Mouse (Mus musculus) cerebral cortex, adult 2 months (tissue): Measurements from ENCODE around the gene Prkce.

Experiments
- WGBS: fragments of 180-500 bp; shearing (Covaris S2); methylation state at CpG from one replicate; pipeline ENCODE4 v1.1.7; 2018; 5-methylcytosine and 5-hydroxymethylcytosine counted together

Prkce gene

DNA sequence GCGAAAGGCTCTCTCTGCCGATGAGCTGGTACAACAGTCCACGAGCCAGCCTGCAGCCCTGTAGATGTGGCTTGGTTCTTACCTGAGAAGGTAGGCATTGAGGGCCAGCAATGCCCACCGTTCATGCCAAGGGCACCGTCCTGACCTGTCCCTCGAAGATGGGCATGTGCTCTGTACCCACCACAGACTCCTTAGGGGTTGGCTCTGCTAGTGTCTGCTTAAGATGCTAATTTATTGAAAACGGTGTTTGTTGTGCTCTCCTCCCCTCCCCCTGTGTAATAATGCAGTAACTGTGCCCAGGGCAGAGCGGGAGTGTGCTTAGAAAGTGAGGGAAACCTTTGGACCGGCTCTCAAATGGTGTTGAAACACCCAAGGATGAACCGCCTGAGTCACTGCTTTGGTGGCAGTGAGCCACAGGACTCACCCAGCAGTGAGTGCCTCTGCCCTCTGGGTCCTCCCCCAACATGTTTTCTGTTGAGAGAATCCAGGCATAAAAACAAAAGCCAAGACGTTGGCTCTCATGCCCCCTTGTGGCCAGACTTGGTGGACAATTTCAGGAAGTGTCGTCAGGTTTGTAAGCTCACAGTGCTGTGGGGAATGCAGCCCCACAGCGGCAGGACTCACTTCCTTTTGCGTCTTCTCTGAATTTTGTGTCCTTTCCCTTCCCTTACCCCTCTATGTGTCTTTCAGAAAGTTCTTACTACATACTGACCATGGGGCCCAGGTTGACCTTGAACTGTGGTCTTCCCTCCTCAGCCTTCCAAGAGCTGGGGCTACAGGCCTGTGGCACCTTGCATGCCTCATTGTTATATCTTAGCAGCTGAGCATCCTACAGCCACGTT lies 277.2 kb downstream of the Prkce start:
- 26% methylated on average over 15 of the region's 15 CpGs for WGBS

GRCm38 (mm10) chr17:86445420-86445720 lies 277.8 kb downstream of the Prkce start:
- WGBS: 57% methylated on average over 3 of the region's 3 CpGs

- 71% methylated on average over 5 of the region's 5 CpGs for WGBS
These were observed 278.3 kb downstream of the Prkce start for GRCm38 (mm10) chr17:86445900-86446299.

DNA sequence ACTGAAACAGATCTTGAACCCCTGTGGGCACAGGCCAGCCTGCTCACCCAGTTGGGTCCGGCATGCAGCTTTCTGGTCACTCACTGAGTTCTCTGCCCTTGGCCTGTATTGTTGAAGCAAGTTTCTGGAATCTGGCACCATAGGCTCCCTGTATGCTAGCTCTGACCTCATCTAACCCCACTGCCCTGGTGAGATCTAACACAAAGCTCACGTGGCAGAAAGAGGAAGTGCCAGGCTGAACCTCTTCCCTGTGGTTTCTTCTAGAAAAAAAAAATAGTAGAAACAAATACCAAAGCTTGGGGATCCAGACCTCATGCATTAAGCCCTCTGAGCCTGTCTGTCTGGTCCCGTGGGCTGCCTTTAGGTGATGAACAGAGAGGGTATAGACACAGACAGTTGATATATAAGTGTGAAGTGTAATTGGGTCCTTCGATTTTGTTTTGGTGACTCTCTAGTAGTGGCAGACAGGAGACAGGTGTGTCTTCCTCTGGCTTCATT lies 279.6 kb downstream of the Prkce start:
- 67% methylated on average over 4 of the region's 4 CpGs for WGBS

DNA sequence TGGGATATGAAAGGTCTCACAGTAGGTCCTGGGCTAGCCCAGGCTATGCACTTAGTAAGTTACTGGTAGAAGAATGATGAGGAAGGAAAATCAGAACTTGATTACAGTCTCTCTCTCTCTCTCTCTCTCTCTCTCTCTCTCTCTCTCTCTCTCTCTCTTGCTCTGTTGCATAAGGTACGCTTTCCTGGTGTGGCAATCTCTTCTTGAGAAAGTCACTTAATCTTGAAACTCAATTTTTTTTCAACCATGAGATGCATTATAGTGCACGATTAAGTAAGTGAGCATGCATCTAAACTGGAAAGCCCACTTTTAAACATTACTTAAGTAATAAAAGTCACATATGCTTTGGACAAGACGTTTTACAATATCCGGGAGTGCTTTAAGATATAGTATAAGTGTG lies 285.3 kb downstream of the Prkce start:
- 92% methylated on average over 4 of the region's 4 CpGs for WGBS

- WGBS: 90% methylated on average over 14 of the region's 14 CpGs
These were observed 286.2 kb downstream of the Prkce start for GRCm38 (mm10) chr17:86453673-86454350.

- WGBS: 81% methylated on average over 3 of the region's 3 CpGs
These were observed 286.7 kb downstream of the Prkce start for GRCm38 (mm10) chr17:86454351-86454706.

DNA sequence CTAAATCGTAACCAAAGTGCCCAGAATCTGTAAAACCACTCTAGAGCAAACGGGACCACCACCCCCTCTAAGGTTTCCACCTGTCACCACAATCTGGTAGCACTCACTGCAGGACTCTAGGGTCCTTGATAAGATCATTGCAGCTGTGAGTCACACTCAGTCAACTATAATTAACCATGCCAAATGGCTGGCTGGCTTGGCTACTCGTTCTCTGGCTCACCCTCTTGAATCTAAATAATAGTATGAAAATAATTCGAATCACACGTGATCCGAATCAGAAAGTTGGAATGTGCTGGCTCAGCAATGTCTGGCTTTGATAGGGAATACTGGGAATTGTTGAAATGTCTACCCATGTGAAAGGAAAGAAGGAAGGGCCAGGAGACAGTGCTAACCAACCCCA lies 288.9 kb downstream of the Prkce start:
- WGBS: 61% methylated on average over 6 of the region's 6 CpGs

DNA sequence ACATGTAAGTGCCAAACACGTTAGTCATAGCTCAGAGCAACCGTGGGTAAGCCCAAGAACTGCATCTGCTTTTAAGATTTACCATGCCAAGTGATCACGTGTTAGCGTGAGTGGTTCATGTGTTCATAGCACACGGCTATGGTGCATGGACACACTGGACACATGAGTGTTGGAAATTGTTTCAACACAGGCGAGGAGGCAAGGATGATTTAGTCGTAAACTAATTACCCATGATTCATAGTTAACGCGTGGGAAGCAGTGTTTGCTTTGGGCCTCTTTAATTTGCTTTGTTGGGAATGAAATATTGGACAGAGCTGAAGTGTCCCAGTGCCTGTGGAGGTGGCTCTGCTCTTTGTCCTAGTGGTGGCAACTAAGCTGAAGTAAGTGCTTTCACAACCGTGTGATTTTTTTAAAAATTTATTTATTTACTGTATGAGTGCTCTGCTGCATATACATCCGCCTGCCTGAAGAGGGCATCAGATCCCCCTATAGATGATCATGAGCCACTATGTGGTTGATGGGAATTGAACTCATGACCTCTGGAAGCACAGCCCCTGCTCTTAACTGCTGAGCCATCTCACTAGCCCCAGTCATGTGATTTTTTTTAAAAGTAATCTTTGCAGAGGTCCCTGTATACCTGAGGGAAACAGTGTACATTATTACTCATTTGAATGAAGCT lies 290.9 kb downstream of the Prkce start:
- 74% methylated on average over 11 of the region's 11 CpGs for WGBS

DNA sequence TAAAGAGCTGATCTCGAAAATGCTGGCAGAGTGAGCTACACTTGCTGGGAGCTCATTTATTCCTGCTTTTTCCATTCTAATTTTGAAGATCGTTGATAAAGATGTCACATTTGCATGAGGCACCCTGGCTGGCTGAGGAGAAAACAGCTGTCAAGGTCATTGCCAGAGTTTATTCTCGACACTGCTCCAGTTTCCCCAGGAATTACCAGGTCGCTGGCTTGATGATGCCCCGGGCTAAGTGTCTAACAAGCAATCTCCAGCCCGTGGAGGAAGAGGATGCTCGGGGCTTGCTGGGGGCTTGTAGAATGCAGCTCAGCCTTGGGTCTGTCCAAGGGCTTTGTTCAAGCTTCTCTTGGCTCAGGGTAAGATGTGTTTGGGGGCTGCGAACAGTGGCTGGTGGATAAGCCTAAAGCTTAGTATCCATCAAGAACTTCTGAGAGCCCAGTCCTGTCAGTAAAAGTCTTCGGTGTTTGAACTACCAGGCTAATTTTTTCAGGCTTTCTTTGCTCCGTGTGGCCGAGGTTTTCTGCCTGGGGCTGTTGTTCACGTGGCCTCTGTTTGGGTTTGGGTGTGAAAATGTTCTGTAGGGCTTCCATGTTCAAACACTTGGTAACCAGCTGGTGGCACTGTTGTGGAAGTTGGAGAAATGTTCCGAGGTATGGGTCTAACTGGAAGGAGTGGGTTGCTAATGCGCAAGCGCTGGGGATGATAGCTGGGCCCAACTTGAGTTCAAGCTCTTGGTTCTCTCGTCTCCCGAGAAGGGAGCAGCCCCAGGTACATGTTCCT lies 293.3 kb downstream of the Prkce start:
- WGBS: 56% methylated on average over 17 of the region's 17 CpGs

DNA sequence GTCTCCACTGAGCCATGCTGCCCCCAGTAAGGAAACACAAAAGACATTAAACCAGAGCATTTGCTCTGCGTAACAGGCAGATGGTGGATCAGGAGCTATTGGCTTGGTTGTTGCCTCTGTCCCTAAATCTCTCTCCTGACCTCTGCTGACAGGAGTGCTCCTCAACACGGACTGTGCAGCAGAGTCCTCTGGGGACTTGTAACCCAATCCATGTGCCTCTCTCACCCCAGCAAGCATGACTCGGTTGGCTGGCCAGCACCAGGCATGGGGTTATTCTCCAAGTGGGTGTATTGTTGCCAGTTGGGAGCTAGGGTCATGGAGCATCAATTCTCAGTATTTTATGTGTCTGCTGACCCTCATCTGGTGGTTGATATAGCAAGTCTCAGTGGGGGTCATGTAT lies 295.8 kb downstream of the Prkce start:
- 91% methylated on average over 3 of the region's 3 CpGs for WGBS

GRCm38 (mm10) chr17:86464197-86464596 lies 296.6 kb downstream of the Prkce start:
- WGBS: 94% methylated on average over 8 of the region's 8 CpGs

DNA sequence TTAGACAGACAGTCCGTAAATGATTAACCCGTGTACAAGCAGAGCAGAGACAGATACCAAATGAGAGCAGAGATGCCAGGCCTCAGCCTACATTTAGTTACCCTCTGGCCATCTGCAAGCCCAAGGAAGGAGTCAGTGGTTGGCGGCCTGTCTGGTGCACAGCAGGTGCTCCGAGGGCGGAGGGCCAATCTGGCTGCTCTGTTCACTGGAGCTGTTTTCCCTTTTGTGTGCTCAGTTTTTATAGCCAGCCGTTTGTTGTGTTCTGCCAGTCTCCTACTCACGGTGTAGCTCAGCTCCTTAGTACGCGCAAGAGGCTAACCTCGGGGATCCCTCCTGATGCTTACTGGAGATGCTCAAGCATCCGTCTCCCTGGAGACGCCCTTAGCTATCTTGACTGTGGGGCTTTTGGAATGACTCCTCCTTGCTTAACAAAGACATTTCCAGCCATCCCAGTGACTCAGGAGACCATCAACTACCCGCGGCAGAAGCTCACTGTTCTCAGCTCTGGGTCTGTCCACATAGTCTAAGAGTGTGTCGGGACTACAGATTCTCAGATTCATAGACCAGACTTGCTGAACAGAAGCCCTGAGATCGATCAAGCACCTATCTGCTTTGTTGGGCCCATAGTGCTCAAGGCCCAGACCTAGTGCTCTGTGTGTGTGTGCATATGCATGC lies 297.2 kb downstream of the Prkce start:
- 45% methylated on average over 16 of the region's 16 CpGs for WGBS

GRCm38 (mm10) chr17:86465865-86466264 lies 298.3 kb downstream of the Prkce start:
- 78% methylated on average over 13 of the region's 13 CpGs for WGBS

- 66% methylated on average over 7 of the region's 7 CpGs for WGBS
These were observed 298.8 kb downstream of the Prkce start for GRCm38 (mm10) chr17:86466412-86466811.

DNA sequence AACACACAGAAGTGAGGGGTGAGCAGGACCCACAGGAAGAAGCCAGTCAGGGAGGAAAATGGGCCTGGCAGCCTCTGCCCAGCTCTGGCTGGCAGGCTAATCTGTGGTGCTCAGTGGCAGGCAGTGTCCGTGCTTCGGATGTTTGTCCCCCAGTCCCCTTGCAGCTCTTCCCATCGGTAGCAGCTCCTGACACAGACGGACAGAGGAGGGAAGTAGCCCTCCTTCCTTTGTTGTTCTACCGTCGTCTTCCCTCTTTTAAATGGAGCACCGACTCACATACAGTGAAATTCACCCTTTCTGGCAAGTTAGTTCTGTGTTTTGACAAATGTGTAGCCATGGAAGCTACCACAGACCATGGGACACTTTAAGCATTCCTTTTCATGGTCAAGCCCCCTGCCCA lies 299.3 kb downstream of the Prkce start:
- 41% methylated on average over 7 of the region's 7 CpGs for WGBS

- WGBS: 64% methylated on average over 10 of the region's 10 CpGs
These were observed 299.8 kb downstream of the Prkce start for GRCm38 (mm10) chr17:86467291-86467898.

- 79% methylated on average over 5 of the region's 5 CpGs for WGBS
These were observed 300.4 kb downstream of the Prkce start for GRCm38 (mm10) chr17:86467967-86468366.

DNA sequence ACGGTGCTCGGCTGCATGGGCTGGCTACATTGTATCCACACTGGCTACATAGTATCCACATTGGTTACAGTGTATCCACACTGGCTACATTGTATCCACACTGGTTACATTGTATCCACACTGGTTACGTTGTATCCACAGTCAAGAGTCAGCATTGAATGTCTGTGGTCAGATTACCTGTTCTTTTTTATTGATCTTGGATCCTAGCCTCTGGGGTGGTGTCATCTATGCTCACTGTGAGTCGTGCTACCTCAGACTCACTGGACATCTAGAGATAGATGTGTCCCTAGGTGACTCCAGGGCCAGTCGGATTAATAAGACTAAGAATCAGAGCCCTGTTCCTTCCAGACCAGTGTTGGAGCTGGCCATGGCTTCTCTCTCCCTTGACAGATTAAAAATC lies 302.6 kb downstream of the Prkce start:
- 88% methylated on average over 5 of the region's 5 CpGs for WGBS

DNA sequence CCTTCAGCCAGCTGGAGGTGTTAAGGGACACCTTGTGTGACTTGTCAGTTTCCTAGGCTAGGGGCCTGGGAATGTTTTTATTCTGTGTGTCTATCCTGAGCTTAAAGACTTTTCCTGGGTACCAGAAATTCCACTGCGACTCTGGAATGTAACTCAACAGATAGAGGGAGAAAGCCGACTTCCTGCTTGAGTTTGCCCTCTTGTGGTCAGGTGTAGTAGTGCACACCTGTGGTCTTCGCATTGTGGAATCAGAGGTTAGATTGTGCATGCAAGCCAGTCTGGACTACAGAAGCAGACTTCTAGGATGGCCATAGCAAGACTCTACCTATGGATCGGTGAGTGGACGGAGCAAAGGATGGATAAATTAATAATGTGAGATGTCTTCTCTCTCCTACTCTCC lies 304.1 kb downstream of the Prkce start:
- WGBS: 58% methylated on average over 5 of the region's 5 CpGs

DNA sequence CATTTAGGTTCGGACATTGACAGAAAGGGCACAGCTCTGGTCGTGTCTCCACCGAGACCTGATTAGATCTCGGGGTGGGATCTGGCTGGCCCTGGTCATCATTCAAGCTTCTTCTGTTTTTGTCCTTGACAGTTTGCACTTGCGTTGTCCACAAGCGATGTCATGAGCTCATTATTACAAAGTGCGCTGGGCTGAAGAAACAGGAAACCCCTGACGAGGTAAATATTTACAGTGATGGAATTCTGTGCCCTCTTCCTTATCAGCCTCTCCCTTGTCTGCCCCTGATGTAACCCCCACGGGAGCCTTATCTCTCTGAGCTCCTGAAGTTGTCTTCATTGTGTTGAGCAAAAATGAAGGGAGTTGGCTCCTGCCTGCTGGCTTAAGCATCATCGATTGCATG lies 309.1 kb downstream of the Prkce start:
- WGBS: 89% methylated on average over 10 of the region's 10 CpGs
